Mouse (Mus musculus): ENCODE data around the gene Gm17535. TPM values are rescaled to one million over a fixed set of nuclear protein-coding genes. Genes with fewer than 3 reads are reported as not detected.
"Not testable (repeated sequence)": the region's sequence is repeated elsewhere in the genome, so short reads cannot be mapped to it uniquely, and the experiment has no call there.

Gene Gm17535
- polyA plus RNA-seq, 1 experiment from 2014 or later: not detected

DNA sequence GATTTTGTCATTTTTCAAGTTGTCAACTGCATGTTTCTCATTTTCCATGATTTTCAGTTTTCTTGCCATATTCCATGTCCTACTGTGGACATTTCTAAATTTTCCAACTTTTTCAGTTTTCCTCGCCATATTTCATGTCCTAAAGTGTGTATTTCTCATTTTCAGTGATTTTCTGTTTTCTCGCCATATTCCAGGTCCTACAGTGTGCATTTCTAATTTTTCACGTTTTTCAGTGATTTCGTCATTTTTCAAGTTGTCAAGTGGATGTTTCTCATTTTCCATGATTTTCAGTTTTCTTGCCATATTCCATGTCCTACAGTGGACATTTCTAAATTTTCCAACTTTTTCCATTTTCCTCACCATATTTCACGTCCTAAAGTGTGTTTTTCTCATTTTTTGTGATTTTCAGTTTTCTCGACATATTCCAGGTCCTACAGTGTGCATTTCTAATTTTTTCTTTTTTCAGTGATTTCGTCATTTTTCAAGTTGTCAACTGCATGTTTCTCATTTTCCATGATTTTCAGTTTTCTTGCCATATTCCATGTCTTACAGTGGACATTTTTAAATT is 22.3 kb upstream of the Gm17535 start:
- ATAC-seq (replicated peaks; ENCODE audit: low FRiP score, low read depth); H3K27ac ChIP-seq: not testable (repeated sequence)
- 82% methylated on average over 2 of the region's 7 CpGs for WGBS

GRCm38 (mm10) chr9:3012733-3013279 is 21.6 kb upstream of the Gm17535 start, which contains the start of gene Gm10721:
TSS of gene Gm10721 (plus strand) at chr9:3013140.
- not testable (repeated sequence) for H3K9me3 ChIP-seq (replicated peaks; ENCODE audit: low read length); H3K36me3 ChIP-seq (ENCODE audit: insufficient read depth, low read length); H3K9ac ChIP-seq (ENCODE audit: low read depth, low read length); H3K4me1 ChIP-seq (replicated peaks; ENCODE audit: insufficient read depth, low read length); H3K27me3 ChIP-seq (ENCODE audit: insufficient read depth, low read length); DNase-seq (ENCODE audit: low spot score); H3K27ac ChIP-seq; H3K4me2 ChIP-seq (ENCODE audit: low read length); H3K4me3 ChIP-seq (replicated peaks; ENCODE audit: low read depth, low read length)
- ATAC-seq (replicated peaks; ENCODE audit: low FRiP score, low read depth): peak; percentile 57
- WGBS: no CpG with 5 or more reads among the region's 11 CpGs

More for the DNA sequence above, 22.3 kb upstream of the Gm17535 start:
- not testable (repeated sequence) for H3K27me3 ChIP-seq (ENCODE audit: insufficient read depth, low read length); H3K9me3 ChIP-seq (replicated peaks; ENCODE audit: low read length); H3K4me2 ChIP-seq (ENCODE audit: low read length); H3K4me3 ChIP-seq (replicated peaks; ENCODE audit: low read depth, low read length); H3K36me3 ChIP-seq (ENCODE audit: insufficient read depth, low read length); DNase-seq (ENCODE audit: low spot score); H3K4me1 ChIP-seq (replicated peaks; ENCODE audit: insufficient read depth, low read length); H3K9ac ChIP-seq (ENCODE audit: low read depth, low read length)

DNA sequence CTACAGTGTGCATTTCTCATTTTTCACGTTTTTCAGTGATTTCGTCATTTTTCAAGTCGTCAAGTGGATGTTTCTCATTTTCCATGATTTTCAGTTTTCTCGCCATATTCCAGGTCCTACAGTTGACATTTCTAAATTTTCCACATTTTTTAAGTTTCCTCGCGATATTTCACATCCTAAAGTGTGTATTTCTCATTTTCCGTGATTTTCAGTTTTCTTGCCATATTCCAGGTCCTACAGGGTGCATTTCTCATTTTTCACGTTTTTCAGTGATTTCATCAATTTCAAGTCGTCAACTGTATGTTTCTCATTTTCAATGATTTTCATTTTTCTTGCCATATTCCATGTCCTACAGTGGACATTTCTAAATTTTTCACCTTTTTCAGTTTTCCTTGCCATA is 19.0 kb upstream of the Gm17535 start, which contains the start of gene Gm10720:
Gene Gm10720, plus strand, starts transcription at position 301 of the 400 bp plus-strand sequence.
- not testable (repeated sequence) for H3K9ac ChIP-seq (ENCODE audit: low read depth, low read length); H3K4me1 ChIP-seq (replicated peaks; ENCODE audit: insufficient read depth, low read length); H3K27ac ChIP-seq; H3K27me3 ChIP-seq (ENCODE audit: insufficient read depth, low read length); DNase-seq (ENCODE audit: low spot score); H3K4me3 ChIP-seq (replicated peaks; ENCODE audit: low read depth, low read length); ATAC-seq (replicated peaks; ENCODE audit: low FRiP score, low read depth); H3K9me3 ChIP-seq (replicated peaks; ENCODE audit: low read length); H3K4me2 ChIP-seq (ENCODE audit: low read length); H3K36me3 ChIP-seq (ENCODE audit: insufficient read depth, low read length)
- 67% methylated on average over 4 of the region's 9 CpGs for WGBS

GRCm38 (mm10) chr9:3015896-3016295 is 18.5 kb upstream of the Gm17535 start:
- not testable (repeated sequence) for H3K9ac ChIP-seq (ENCODE audit: low read depth, low read length)

DNA sequence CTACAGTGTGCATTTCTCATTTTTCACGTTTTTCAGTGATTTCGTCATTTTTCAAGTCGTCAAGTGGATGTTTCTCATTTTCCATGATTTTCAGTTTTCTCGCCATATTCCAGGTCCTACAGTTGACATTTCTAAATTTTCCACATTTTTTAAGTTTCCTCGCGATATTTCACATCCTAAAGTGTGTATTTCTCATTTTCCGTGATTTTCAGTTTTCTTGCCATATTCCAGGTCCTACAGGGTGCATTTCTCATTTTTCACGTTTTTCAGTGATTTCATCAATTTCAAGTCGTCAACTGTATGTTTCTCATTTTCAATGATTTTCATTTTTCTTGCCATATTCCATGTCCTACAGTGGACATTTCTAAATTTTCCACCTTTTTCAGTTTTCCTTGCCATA is 17.3 kb upstream of the Gm17535 start, which contains the start of gene Gm10719:
Gene Gm10719, plus strand, starts transcription at position 301 of the 400 bp plus-strand sequence.
- not testable (repeated sequence) for DNase-seq (ENCODE audit: low spot score); H3K27ac ChIP-seq; H3K4me1 ChIP-seq (replicated peaks; ENCODE audit: insufficient read depth, low read length); H3K4me3 ChIP-seq (replicated peaks; ENCODE audit: low read depth, low read length); H3K27me3 ChIP-seq (ENCODE audit: insufficient read depth, low read length); ATAC-seq (replicated peaks; ENCODE audit: low FRiP score, low read depth); H3K36me3 ChIP-seq (ENCODE audit: insufficient read depth, low read length); H3K9ac ChIP-seq (ENCODE audit: low read depth, low read length); H3K4me2 ChIP-seq (ENCODE audit: low read length); H3K9me3 ChIP-seq (replicated peaks; ENCODE audit: low read length)
- WGBS: 83% methylated on average over 1 of the region's 9 CpGs

More at GRCm38 (mm10) chr9:3015896-3016295, 18.5 kb upstream of the Gm17535 start:
- H3K9me3 ChIP-seq (replicated peaks; ENCODE audit: low read length); H3K27me3 ChIP-seq (ENCODE audit: insufficient read depth, low read length); H3K4me2 ChIP-seq (ENCODE audit: low read length); H3K27ac ChIP-seq; DNase-seq (ENCODE audit: low spot score); H3K4me1 ChIP-seq (replicated peaks; ENCODE audit: insufficient read depth, low read length); H3K36me3 ChIP-seq (ENCODE audit: insufficient read depth, low read length); ATAC-seq (replicated peaks; ENCODE audit: low FRiP score, low read depth); H3K4me3 ChIP-seq (replicated peaks; ENCODE audit: low read depth, low read length): not testable (repeated sequence)
- 69% methylated on average over 4 of the region's 6 CpGs for WGBS

- not testable (repeated sequence) for H3K4me1 ChIP-seq (replicated peaks; ENCODE audit: insufficient read depth, low read length); H3K27me3 ChIP-seq (ENCODE audit: insufficient read depth, low read length); H3K36me3 ChIP-seq (ENCODE audit: insufficient read depth, low read length); H3K4me3 ChIP-seq (replicated peaks; ENCODE audit: low read depth, low read length); H3K27ac ChIP-seq; ATAC-seq (replicated peaks; ENCODE audit: low FRiP score, low read depth); DNase-seq (ENCODE audit: low spot score); H3K9me3 ChIP-seq (replicated peaks; ENCODE audit: low read length); H3K9ac ChIP-seq (ENCODE audit: low read depth, low read length); H3K4me2 ChIP-seq (ENCODE audit: low read length)
- WGBS: 68% methylated on average over 9 of the region's 9 CpGs
Observed at GRCm38 (mm10) chr9:3018944-3019343, 15.5 kb upstream of the Gm17535 start.

DNA sequence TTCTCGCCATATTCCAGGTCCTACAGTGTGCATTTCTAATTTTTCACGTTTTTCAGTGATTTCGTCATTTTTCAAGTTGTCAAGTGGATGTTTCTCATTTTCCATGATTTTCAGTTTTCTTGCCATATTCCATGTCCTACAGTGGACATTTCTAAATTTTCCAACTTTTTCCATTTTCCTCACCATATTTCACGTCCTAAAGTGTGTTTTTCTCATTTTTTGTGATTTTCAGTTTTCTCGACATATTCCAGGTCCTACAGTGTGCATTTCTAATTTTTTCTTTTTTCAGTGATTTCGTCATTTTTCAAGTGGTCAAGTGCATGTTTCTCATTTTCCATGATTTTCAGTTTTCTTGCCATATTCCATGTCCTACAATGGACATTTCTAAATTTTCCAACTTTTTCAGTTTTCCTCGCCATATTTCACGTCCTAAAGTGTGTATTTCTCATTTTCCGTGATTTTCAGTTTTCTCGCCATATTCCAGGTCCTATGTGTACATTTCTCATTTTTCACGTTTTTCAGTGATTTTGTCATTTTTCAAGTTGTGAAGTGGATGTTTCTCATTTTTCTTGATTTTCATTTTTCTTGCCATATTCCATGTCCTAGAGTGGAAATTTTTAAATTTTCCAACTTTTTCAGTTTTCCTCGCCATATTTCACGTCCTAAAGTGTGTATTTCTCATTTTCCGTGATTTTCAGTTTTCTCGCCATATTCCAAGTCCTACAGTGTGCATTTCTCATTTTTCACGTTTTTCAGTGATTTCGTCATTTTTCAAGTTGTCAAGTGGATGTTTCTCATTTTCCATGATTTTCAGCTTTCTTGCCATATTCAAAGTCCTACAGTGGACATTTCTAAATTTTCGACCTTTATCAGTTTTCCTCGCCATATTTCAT is 14.3 kb upstream of the Gm17535 start:
- H3K4me3 ChIP-seq (replicated peaks; ENCODE audit: low read depth, low read length); DNase-seq (ENCODE audit: low spot score); H3K9me3 ChIP-seq (replicated peaks; ENCODE audit: low read length); H3K4me2 ChIP-seq (ENCODE audit: low read length); H3K36me3 ChIP-seq (ENCODE audit: insufficient read depth, low read length); H3K9ac ChIP-seq (ENCODE audit: low read depth, low read length); H3K4me1 ChIP-seq (replicated peaks; ENCODE audit: insufficient read depth, low read length); H3K27me3 ChIP-seq (ENCODE audit: insufficient read depth, low read length); H3K27ac ChIP-seq: not testable (repeated sequence)
- ATAC-seq (replicated peaks; ENCODE audit: low FRiP score, low read depth): peak; percentile 50
- WGBS: 82% methylated on average over 11 of the region's 19 CpGs

DNA sequence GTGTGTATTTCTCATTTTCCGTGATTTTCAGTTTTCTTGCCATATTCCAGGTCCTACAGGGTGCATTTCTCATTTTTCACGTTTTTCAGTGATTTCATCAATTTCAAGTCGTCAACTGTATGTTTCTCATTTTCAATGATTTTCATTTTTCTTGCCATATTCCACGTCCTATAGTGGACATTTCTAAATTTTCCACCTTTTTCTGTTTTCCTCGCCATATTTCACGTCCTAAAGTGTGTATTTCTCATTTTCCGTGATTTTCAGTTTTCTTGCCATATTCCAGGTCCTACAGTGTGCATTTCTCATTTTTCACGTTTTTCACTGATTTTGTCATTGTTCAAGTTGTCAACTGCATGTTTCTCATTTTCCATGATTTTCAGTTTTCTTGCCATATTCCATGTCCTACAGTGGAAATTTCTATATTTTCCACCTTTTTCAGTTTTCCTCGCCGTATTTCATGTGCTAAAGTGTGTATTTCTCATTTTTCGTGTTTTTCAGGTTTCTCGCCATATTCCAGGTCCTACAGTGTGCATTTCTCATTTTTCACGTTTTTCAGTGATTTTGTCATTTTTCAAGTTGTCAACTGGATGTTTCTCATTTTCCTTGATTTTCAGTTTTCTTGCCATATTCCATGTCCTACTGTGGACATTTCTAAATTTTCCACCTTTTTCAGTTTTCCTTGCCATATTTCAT is 11.9 kb upstream of the Gm17535 start:
- 69% methylated on average over 9 of the region's 13 CpGs for WGBS
- not testable (repeated sequence) for H3K9me3 ChIP-seq (replicated peaks; ENCODE audit: low read length); ATAC-seq (replicated peaks; ENCODE audit: low FRiP score, low read depth); H3K4me1 ChIP-seq (replicated peaks; ENCODE audit: insufficient read depth, low read length); H3K27me3 ChIP-seq (ENCODE audit: insufficient read depth, low read length); H3K4me3 ChIP-seq (replicated peaks; ENCODE audit: low read depth, low read length); H3K4me2 ChIP-seq (ENCODE audit: low read length); H3K9ac ChIP-seq (ENCODE audit: low read depth, low read length); H3K36me3 ChIP-seq (ENCODE audit: insufficient read depth, low read length); H3K27ac ChIP-seq
- peak; percentile 1 for DNase-seq (ENCODE audit: low spot score)
